In the genomic region with DNA sequence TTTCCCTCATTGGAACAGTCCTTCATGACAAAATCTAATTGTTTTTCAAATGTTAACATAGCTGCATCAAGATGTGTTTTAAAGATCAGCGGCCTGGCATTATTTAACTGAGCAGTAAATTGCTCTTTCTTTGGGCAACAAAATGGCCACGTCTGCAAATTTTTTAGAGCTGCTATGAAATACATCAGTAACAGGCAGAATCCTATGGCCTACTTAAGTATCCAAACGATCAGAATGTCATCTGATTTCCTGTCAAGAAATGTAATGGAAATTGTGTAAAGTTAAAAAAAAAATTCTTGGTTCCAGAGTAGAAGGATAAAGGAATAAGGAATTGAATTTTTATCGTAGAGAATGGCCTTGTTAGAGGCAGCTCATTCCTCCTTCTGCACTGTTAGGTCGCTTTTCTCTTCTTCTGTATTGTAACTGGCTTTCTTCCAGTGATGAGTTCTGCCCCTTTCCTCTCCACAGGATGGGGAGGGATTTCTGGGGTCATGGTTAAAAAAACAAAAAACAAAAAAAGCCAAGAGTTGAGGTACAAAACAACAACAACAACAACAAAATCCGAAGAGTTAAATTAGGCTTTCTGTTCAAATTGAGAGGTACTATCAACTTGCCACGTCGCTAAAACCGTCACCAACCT, we compare ENCODE assay signal across 8 mouse cellular contexts. TPM values are rescaled to one million over a fixed set of nuclear protein-coding genes. Genes with fewer than 3 reads are reported as not detected.
DNase-seq lines count a peak whose midpoint lies in the region; ATAC-seq lines count a peak whose summit lies in the region.

No protein-coding gene starts in this region.

- H3K4me2 ChIP-seq in liver, embryonic 12.5 days: peak overlapping the region; percentile 72

- peak overlapping the region; percentile 69 for H3K9ac ChIP-seq in liver, embryonic 12.5 days

- no peaks in the 10 kb centered on the region for H3K36me3 ChIP-seq in liver, embryonic 12.5 days

- H3K27ac ChIP-seq in liver, embryonic 12.5 days: peak overlapping the region; percentile 97

- no peaks in the 10 kb centered on the region for H3K27me3 ChIP-seq in liver, embryonic 12.5 days (replicated peaks)

- peak; percentile 7 for DNase-seq in embryo, embryonic 11 days
- no peak for DNase-seq in embryo, embryonic 10 days (ENCODE audit: low spot score)
- peak; percentile 30 for DNase-seq in thymus, postnatal 0 days (ENCODE audit: low spot score)
- DNase-seq in thymus, postnatal 14 days: no peak
- no peak for DNase-seq in T-cell, adult 2 months (ENCODE audit: low spot score)
- DNase-seq in layer of hippocampus, adult 8-10 months (ENCODE audit: low spot score in 2 of 2): no peak
- DNase-seq in layer of hippocampus, adult 11-12 months (ENCODE audit: low spot score): no peak

- WGBS in liver, embryonic 12.5 days (ENCODE audit: insufficient replicate concordance): 30% methylated on average over 9 of the region's 9 CpGs

- no peak for ATAC-seq in liver, embryonic 12.5 days

- H3K4me3 ChIP-seq in liver, embryonic 12.5 days: peak overlapping the region; percentile 97

- peaks cover 53% of the 10 kb centered on the region for H3K4me1 ChIP-seq in liver, embryonic 12.5 days

- H3K9me3 ChIP-seq in liver, embryonic 12.5 days (replicated peaks): no peaks in the 10 kb centered on the region

RNA-seq across cellular contexts. Expression of a gene that starts 0.8 kb away (rescaled TPM):
- polyA plus RNA-seq in thymus, postnatal 0 days (2015; fragmentation: Nextera tagmentation; extraction: Ambion mirVana): 28.1 and 35.3 TPM in 2 replicates
- polyA plus RNA-seq in liver, embryonic 12.5 days (2016; fragmentation: Nextera tagmentation; extraction: Ambion mirVana): 11.4 and 12.1 TPM in 2 replicates
- 10 to 100 TPM; 58.5 to 65.7 (median 62.7) TPM for total RNA-seq in layer of hippocampus, adult 8-10 months (2022)

Comparison
In these comparisons a context has a peak if more than half of its experiments do, and no peak if none do; other contexts are left out.
1. DNase-seq: peak in embryo, embryonic 11 days (single experiment) and thymus, postnatal 0 days (single experiment); none in embryo, embryonic 10 days (single experiment), thymus, postnatal 14 days (single experiment), T-cell, adult 2 months (single experiment), layer of hippocampus, adult 8-10 months (0 of 2) and layer of hippocampus, adult 11-12 months (single experiment).